Mouse (Mus musculus) spleen, adult 18-20 months (tissue): ENCODE results near the gene Snx17.
"Not testable (repeated sequence)": the region's sequence is repeated elsewhere in the genome, so short reads cannot be mapped to it uniquely, and the experiment has no call there.

Experiments
- DNase-seq, 2 experiments: peaks; one replicate each; pipeline ENCODE4 v3.0.0; 2022; ENCODE audit warnings: mixed read lengths in 2 of 2

The Snx17 gene

DNA sequence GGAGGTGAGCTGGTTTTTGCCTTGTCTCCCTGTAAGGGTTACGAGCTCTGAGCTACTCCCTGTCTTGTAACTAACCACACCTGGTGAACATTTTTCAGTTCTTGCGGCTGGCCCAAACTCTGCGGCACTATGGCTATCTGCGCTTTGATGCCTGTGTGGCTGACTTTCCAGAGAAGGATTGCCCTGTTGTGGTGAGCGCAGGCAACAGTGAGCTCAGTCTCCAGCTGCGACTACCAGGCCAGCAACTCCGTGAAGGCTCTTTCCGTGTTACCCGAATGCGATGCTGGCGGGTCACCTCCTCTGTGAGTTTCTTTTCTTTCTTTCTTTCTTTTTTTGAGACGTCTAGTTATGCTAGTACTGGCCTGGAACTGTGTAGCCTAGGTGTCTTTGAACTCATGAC, 4.0 kb downstream of the Snx17 start:
- DNase-seq, result no peak

- DNase-seq, result no peak
Observed at GRCm38 (mm10) chr5:31198170-31198569, 5.1 kb downstream of the Snx17 start.

DNA sequence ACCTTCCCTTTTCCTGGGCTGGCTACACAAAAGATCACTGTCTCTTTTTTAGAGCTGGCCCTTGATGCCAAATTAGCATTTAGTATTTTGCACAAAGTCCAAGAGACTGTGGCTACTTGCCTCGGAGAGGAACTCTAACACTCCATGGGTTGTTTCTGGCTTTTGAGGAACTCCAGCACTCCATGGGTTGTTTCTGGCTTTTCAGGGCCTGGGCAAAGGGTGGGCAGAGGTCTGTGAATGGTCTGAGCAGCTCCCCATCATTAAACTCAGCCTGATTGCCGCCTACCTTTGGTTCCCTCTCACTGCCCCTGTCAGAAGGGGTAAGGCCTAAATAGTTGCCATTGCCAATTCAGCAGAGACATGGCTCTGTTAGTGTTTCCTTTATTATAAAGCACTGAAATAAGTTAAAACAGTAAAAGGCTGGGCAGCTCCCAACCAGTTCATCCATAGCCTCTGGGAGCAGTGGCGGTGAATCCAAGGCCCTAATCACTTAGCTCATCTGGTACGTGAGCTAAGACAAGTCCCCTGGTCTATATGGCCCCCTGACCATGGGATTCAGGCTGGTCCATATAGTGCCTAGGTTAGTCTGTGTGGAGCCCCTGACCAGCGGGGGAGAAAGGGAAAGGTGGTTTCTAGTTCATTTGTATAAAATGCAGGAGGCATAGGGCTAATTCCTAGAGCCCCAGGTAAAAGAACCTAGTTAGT, 5.7 kb downstream of the Snx17 start:
- no peak for DNase-seq

DNA sequence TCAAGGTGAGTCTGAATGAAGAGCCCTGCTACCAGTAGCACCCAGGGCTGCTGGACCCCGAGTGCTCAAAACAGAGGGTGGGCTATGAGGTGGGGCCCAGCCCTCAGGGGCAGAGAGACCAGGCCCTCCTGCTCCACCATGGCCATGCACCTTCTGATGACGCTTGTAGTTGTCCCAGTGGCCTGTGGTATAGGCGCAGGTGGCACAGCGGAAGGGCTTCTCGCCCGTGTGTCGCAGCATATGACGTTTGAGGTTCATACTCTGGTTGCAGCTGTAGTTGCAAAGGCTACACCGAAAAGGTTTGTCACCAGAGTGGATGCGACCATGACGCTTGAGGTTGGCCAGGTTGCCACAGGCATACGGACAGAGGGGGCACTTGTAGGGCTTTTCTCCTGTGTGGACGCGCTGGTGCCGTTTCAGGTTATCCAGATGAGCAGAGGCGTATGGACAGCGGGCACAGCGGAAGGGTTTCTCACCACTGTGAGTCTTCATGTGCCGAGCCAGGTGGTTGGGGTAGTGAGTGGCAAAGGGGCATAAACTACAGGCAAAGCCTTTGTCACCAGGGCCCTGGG, 6.4 kb downstream of the Snx17 start:
- no peak for DNase-seq

DNA sequence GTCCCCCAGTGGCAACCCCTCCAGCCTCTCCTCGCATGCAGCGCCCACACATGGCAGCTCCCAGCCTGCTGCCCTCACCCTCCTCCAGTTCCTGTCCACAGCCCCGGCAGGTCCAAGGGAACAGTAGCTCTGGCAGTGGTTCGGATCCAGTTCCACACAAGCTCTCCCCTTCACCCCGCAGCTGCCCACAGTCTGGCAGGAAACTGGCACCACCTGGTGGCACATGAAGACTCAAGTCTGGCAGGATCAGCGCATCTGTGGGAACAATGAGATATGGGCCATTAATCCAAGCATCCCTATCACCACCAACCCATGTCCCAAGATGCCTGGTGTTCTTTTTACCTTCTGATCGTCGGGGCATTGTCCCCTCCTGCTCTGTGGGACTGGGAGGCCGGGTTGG, 6.9 kb downstream of the Snx17 start:
- DNase-seq, result peak in 1 of 2 experiments; percentile 10

DNA sequence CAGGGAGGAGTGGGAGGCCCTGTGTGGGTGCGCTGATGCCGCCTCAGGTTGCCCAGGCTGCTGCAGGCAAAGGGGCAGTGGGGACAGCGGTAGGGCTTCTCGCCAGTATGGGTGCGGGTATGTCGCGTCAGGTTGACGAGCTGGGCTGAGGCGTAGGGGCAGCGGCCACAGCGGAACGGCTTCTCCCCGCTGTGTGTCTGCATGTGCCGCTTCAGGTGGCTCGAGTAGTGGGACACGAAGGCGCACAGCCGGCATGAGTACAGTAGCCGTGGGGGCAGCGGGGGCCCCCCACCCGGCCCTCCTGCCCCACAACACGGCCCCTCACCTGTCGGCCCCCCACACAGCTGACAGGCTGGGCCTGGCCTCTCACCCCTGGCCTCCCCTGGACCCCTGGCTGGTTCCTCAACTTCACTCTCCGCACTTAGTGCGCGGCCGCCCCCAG, 7.3 kb downstream of the Snx17 start:
- peak in 1 of 2 experiments; percentile 16 for DNase-seq

DNA sequence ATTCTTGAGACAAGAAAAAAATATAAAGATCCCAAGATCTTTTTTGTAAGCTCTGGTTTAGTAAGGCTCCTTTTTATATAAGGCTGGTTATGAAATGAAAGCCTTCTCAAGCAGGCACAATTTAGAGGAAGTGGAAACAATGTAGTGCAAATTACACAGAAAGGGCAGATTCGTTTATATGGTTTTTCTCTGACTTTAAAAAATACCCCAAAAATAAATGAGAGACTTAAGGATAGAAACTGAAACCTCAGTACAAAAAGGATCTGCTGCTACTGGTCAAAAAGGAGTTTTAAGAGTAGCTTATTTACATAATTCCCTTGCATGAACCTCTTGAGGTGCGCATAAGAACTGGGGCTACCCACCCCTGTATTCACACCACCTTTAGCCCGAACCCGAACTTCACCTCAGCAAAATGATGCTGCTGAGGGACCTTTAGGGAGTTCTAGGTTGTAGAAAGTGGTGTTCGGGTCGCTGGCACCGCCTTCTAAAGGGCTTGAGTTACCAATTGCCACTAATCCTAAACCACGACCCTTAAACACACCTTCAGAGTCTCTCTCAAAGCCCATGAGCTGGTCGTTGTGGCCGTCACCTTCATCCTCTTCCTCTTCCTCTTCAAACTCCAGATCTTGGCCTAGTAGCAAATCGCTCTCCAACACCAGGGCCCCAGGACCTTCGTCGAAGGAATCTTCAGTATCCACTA, 8.2 kb downstream of the Snx17 start:
- DNase-seq, result peak in 1 of 2 experiments; percentile 13

- peak; percentile 84 to 91 for DNase-seq
Observed at GRCm38 (mm10) chr5:31201742-31202590, 8.9 kb downstream of the Snx17 start, which contains the start of gene Zfp513. Gene Zfp513, minus strand, starts transcription at chr5:31202303.

DNA sequence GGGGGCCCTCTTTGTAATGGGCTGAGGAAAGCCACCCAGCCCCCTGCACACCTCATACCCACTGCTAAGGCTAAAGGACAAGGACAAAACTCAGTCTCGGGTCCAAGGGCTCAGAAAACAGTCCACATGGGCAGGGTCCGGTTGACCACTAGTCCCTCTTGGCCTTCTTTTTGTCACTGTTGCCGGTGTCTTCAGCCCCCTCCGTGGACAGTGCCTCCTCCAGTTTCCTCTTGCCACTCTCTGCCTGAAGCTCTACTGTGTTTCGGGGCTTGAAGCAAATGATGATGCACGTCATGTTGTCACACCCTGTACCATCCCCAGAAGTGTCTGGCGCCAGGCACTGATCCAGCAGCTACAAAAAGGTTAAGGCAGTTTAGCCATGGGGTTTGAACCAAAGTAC, 9.9 kb downstream of the Snx17 start:
- peak in 1 of 2 experiments; percentile 5 for DNase-seq

GRCm38 (mm10) chr5:31203866-31204265, 10.8 kb downstream of the Snx17 start:
- DNase-seq, result no peak

- no peak for DNase-seq
Observed at GRCm38 (mm10) chr5:31204421-31204820, 11.4 kb downstream of the Snx17 start.

DNA sequence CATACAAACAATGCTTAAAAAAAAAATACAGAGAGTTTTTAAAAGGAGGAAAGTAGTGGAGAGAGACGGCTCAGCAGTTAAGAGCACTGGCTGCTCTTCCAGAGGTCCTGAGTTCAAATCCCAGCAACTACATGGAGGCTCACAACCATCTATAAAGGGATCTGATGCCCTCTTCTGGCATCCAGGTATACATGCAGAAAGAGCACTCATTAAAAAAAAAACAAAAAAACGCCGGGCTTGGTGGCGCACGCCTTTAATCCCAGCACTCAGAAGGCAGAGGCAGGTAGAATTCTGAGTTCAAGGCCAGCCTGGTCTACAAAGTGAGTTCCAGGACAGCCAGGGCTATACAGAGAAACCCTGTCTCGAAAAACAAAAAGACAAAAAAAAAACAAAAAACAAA, 23.5 kb downstream of the Snx17 start:
- not testable (repeated sequence) for DNase-seq

GRCm38 (mm10) chr5:31218294-31218693, 25.3 kb downstream of the Snx17 start:
- DNase-seq, result peak in 1 of 2 experiments; percentile 19

- no peak for DNase-seq
Observed at GRCm38 (mm10) chr5:31219070-31219469, 26.0 kb downstream of the Snx17 start.

- no peak for DNase-seq
Observed at GRCm38 (mm10) chr5:31219474-31219873, 26.4 kb downstream of the Snx17 start.

DNA sequence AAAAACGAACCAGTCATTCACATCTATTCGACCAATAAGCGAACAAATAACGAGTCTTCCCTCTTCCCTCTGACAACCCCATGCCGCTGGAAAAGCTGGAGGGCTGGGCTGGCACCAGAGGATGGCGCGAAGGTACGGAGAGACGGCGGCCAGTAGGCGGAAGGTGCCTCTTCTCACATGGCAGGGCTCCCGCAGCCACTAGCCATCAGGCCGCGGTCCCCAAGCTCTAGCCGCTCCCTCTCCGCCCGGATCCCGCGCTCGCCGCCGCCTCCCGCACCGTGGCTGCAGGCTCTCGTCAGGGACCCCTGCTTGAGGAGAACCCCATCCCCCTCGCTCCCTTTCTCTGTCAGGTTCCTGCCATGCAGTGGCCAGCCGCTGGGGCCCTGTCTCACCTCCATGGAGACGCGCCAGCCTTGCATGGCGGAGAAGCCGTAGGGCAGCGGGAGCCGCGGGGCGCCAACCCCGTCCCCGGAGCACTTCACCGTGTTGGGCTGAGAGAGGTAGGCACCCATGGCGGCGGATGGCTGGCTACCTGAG, 27.0 kb downstream of the Snx17 start:
- no peak for DNase-seq

DNA sequence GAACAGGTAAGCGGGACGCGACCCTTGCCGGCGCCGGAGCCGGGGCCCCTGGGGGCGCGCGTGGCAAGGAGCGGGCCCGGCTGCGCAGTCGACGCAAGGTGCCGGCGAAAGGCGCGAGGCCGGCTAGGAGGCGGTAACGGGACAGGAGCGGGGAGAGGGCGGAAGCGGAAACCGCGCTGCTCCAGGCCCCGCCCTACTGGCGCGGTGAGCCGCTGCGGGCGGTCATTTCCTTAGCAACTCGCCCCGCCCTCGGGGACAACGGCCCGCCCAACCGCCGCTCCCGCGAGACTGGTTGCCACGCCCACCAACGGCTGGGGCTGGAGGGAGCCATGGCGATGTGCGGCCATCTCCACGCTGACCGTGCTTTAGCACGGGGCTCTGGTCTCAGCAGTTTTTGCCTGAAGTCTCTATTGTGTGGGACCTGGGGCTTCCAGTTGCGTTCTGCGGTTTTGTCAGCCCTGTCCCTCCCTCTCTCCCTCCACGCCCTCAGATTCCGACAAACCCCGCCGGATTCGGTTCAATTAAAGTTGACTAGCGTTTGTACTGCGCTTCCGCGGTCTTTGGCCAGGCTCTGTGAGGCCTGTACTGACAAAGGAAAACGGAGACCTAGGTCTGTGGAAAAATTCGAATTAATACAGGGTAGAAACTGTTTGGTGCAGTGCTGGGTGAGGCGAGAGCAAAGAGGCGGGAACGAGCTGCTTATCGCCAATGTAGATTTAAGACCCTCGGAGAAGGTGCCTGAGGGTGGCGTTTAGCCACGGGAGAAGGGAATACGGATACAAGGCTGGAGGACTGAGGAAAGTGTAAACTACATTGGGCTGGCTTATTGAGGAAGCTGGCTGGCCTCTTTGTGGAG, 27.6 kb downstream of the Snx17 start, which contains the start of gene Ppm1g:
Gene Ppm1g, minus strand, starts transcription at position 240 of the 856 bp plus-strand sequence.
- DNase-seq, result peak; percentile 96 to 99

DNA sequence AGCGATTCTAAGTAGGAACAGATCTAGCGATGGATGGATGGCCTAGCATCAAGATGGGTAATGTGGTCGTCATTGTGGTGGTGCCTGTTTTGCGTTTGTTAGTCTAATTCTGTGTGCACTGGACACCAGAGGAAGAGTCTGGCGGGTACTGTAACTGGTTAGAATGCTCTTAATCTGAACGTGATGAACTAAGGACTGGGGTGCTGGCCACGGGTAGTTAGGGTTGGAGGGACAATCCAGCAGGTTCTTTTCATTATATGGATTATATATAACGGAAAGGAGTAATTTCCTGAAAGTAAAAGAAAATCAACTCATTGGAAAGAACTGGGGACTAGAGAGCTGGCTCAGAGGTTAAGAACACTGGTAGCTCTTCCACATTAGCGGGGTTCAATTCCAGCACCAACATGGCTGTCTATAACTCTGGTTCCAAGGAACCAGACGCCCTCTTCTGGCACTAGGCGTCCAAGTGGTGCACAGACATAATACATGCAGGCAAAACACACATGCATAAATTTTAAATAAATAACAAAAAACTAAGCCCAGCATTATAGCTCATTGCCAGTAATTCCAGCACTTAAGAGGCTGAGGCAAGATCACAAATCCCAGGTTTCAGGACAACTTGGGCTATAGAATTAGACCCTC, 28.4 kb downstream of the Snx17 start:
- DNase-seq, result no peak

DNA sequence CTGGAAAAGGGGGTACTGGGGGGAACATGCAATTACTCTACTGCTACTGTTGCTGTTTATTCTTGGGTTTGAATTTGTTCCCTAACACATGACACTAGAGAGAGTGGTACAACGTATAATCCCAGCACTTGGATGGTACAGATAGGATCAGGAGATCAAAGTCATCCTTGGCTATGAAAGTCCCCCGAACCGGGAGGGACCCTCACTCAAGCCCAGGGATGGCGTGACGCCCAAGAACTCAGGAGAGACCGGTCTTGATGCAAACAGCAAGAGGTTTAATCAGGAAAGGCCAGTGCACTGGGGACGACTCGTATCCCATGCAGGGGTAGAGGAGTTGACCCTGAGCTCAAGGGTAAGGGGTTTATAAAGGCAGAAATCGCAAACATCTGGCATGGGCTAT, 29.7 kb downstream of the Snx17 start:
- no peak for DNase-seq

GRCm38 (mm10) chr5:31226641-31227040, 33.6 kb downstream of the Snx17 start:
- DNase-seq, result no peak
